Mouse (Mus musculus): ENCODE data around the gene Ddc.

- TF ChIP-seq CTCF (IDR thresholded peaks at IDR 0.05; ENCODE audit: insufficient read depth, low read length) (no peak), POLR2A (IDR thresholded peaks at IDR 0.05; ENCODE audit: borderline replicate concordance, extremely low read depth, low read depth, low read length) (no peak)
Measured at GRCm38 (mm10) chr11:11888051-11888450, 9.9 kb downstream of the Ddc start.

Measured in lung, adult 2 months (tissue).